Mouse (Mus musculus): Measurements from ENCODE around the gene Man2b1. TPM values are rescaled to one million over a fixed set of nuclear protein-coding genes. Genes with fewer than 3 reads are reported as not detected.

Man2b1 gene
- polyA plus RNA-seq, 1 experiment from 2014 or later = 55.4 TPM

GRCm38 (mm10) chr8:85059879-85060616, 23.0 kb upstream of the Man2b1 start, which contains the start of gene Fbxw9:
Gene Fbxw9, plus strand, starts transcription at chr8:85060055.
- peak within 1 kb of the TSS; percentile 34; the same call in 1 of the 2 replicates for H3K27ac ChIP-seq
- under 1% methylated on average over 53 of the region's 53 CpGs for WGBS

DNA sequence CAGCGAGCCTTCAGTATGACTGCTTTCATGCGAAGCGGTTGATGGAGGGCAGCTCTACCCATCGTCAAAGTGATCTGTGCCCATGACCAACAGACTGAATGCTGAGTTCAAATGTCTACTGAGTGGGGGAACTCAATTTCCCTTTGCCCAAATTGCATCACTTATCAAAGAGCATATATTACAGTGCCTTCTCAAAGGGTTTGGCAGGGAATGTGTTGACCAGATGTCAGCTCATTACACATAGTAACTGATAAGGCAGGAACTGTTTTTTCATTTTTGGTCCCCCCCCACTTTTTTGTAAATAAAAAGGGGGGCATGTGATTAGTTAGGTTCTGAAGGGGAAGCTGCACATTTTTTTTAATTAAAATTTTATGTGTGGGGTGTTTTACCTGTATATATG, 20.5 kb upstream of the Man2b1 start:
- Histone ChIP-seq H3K4me1 (replicated peaks) (0 out of 2 replicates have a peak, but pooled peaks cover 11% of the 10 kb centered on the region), H3K27me3 (replicated peaks) (no peaks in the 10 kb centered on the region), H3K9ac (no peak overlapping the region), H3K4me2 (replicated peaks) (no peak overlapping the region), H3K4me3 (replicated peaks) (no peak overlapping the region), H3K27ac (no peak overlapping the region), H3K9me3 (no peaks in the 10 kb centered on the region), H3K36me3 (no peaks in the 10 kb centered on the region)
- 97% methylated on average over 4 of the region's 4 CpGs for WGBS
- no peak for ATAC-seq

More at GRCm38 (mm10) chr8:85059879-85060616, 23.0 kb upstream of the Man2b1 start, which contains the start of gene Fbxw9:
- peak within 1 kb of the TSS; percentile 83 for H3K4me3 ChIP-seq (replicated peaks)
- no peaks in the 10 kb centered on the region for H3K9me3 ChIP-seq
- peaks cover 13% of the 10 kb centered on the region for H3K36me3 ChIP-seq
- H3K4me2 ChIP-seq (replicated peaks) = peak within 1 kb of the TSS; percentile 94
- H3K27me3 ChIP-seq (replicated peaks) = no peaks in the 10 kb centered on the region
- H3K4me1 ChIP-seq (replicated peaks) = 0 out of 2 replicates have a peak, but pooled peaks cover 11% of the 10 kb centered on the region
- H3K9ac ChIP-seq = peak within 1 kb of the TSS; percentile 67
- ATAC-seq = peak; percentile 95

DNA sequence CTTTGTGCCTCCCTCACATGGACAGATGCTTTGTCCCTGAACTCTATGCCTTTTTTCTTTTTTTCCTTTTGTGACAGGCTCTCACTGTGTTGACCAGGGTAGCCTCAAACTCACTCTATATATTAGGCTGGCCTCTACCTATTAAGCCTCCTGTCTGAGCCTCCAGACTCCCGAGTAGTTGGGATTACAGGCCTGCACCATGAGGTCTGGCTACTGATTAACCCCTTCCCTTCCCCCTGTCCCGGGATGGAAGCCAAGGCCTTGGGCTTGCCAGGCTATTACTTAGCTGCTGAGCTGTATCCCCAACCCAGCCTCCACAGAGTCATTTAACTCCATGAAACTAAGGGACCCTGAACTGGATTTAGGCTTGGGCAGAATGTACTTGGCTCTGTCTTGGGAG, 17.9 kb upstream of the Man2b1 start:
- Histone ChIP-seq H3K36me3 (no peaks in the 10 kb centered on the region), H3K4me1 (replicated peaks) (0 out of 2 replicates have a peak, but pooled peaks cover 11% of the 10 kb centered on the region), H3K4me2 (replicated peaks) (no peak overlapping the region), H3K27ac (no peak overlapping the region), H3K27me3 (replicated peaks) (no peaks in the 10 kb centered on the region), H3K4me3 (replicated peaks) (no peak overlapping the region), H3K9ac (no peak overlapping the region), H3K9me3 (no peaks in the 10 kb centered on the region)
- peak; percentile 48 for ATAC-seq
- WGBS = 18% methylated on average over 2 of the region's 2 CpGs

DNA sequence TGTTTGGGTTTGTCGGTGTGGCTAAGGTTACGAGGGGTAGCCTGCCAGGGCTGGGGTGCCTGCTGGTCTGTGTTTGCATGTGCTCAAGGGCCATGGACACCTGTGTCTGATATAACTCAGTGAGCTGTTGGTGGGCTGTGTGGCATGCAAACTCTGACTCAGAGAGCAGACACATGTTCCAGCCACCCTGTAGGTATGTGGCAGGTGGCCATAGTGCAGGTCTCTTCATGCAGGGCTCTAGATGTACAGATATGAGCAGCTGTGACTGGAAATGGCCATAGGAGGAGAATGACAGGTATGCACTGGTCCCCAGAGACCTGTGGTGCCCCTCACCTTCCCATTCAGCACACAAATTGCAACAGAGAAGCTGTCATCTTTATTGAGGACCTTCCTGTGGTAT, 15.9 kb upstream of the Man2b1 start:
- 95% methylated on average over 2 of the region's 2 CpGs for WGBS
- no peak overlapping the region for H3K27ac ChIP-seq
- no peak for ATAC-seq
- H3K36me3 ChIP-seq = no peaks in the 10 kb centered on the region
- H3K9ac ChIP-seq = no peak overlapping the region
- H3K4me2 ChIP-seq (replicated peaks) = no peak overlapping the region
- peaks cover 4% of the 10 kb centered on the region; the same call in 1 of the 2 replicates for H3K4me1 ChIP-seq (replicated peaks)
- H3K9me3 ChIP-seq = no peaks in the 10 kb centered on the region
- H3K27me3 ChIP-seq (replicated peaks) = no peaks in the 10 kb centered on the region
- H3K4me3 ChIP-seq (replicated peaks) = no peak overlapping the region

GRCm38 (mm10) chr8:85067982-85068381, 15.1 kb upstream of the Man2b1 start, which contains the start of gene Gm5741:
Gene Gm5741, minus strand, starts transcription at chr8:85067982.
- no peak for ATAC-seq

DNA sequence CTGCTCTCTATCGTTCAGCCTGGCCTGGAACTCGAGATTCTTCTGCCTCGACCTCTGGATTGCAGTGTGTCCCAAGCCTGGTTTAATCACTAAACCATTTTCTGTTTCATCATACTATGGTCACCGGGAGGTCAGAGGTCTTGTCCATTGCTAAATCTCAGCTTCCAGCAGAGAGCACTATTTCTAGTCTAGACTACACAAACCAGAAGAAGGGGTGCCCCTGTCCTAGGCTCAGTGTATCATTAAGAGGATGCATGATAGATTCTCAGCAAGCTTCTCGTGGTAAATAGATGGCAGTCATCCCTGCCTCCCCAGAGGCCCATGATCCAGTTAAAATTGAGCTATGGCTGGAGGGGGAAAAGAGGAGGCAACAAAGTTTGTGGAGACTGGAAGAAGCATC, 12.0 kb upstream of the Man2b1 start:
- Histone ChIP-seq H3K4me2 (replicated peaks) (peak overlapping the region; percentile 73), H3K9ac (no peak overlapping the region), H3K4me1 (replicated peaks) (peaks cover 9% of the 10 kb centered on the region; the same call in 1 of the 2 replicates), H3K27ac (peak overlapping the region; percentile 97), H3K4me3 (replicated peaks) (peak overlapping the region; percentile 97), H3K27me3 (replicated peaks) (no peaks in the 10 kb centered on the region), H3K9me3 (no peaks in the 10 kb centered on the region), H3K36me3 (peaks cover 17% of the 10 kb centered on the region)
- ATAC-seq = no peak
- 73% methylated on average over 5 of the region's 5 CpGs for WGBS

More at GRCm38 (mm10) chr8:85067982-85068381, 15.1 kb upstream of the Man2b1 start, which contains the start of gene Gm5741:
- Histone ChIP-seq H3K9ac (no peak within 1 kb of the TSS), H3K27me3 (replicated peaks) (no peaks in the 10 kb centered on the region), H3K36me3 (no peaks in the 10 kb centered on the region), H3K27ac (no peak within 1 kb of the TSS), H3K4me2 (replicated peaks) (no peak within 1 kb of the TSS), H3K4me1 (replicated peaks) (peaks cover 9% of the 10 kb centered on the region; the same call in 1 of the 2 replicates), H3K9me3 (no peaks in the 10 kb centered on the region), H3K4me3 (replicated peaks) (no peak within 1 kb of the TSS)

DNA sequence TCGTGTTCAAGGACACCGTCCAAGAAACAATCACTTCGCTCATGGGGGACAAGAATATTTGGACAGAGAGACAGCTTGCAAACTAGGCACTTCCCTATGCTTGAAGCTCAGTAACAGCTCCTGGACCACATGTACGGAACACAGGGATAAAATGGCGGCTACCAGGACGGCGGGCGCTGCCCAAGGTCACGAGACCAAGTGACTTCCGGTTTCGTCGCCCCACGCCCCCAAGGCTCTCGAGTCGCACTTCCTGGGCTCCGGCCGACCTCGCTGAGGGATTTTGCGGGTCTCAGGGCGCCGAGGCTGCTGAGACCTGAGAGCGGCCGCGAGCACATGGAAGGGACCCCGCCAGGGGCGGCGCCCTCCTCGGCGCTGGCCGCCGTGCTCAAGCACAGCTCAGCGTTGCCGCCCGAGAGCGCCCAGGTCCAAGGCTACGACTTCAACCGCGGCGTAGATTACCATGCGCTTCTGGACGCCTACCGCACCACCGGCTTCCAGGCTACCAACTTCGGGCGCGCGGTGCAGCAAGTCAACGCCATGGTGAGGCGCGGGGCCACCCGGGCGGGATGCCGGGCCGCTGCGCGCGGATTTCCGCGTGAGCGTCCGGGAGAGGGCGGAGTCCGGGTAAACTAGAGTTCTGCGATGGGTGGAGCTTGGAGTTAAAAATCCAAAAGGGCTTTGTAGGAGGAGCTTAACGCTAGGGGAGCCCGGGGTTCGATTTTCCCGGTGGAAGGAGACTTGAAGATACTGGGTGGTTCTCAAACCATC, 11.4 kb upstream of the Man2b1 start, which contains the start of gene Dhps:
TSS of gene Dhps (plus strand) at position 244 of the 768 bp plus-strand sequence.
- Histone ChIP-seq H3K9me3 (no peaks in the 10 kb centered on the region), H3K4me1 (replicated peaks) (peaks cover 9% of the 10 kb centered on the region; the same call in 1 of the 2 replicates), H3K4me2 (replicated peaks) (peak within 1 kb of the TSS; percentile 73), H3K36me3 (peaks cover 17% of the 10 kb centered on the region), H3K27me3 (replicated peaks) (no peaks in the 10 kb centered on the region), H3K9ac (peak within 1 kb of the TSS; percentile 90), H3K27ac (peak within 1 kb of the TSS; percentile 97), H3K4me3 (replicated peaks) (peak within 1 kb of the TSS; percentile 97)
- peak; percentile 93 for ATAC-seq
- under 1% methylated on average over 68 of the region's 68 CpGs for WGBS

DNA sequence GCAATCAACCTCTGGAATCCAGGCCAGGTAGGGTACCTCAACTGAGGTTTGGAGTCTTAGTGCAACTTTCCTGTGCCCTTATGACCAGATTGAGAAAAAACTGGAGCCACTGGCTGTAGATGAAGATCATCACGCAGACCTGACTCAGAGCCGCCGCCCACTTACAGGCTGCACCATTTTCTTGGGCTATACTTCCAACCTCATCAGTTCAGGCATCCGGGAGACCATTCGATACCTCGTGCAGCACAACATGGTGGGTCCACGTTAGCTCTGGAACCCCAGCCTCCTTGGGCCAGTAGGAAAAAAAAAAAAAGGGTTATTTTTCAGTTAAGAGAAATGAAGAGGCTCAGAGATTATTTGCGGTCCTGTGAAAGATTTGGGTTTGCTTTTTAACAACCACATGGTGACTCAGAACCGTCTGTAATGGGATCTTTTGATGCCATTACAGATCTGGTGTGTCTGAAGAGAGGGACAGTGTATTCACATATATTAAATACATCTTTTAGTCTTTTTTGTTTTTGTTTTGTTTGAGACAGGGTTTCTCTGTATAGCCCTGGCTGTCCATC, 10.6 kb upstream of the Man2b1 start:
- Histone ChIP-seq H3K27me3 (replicated peaks) (no peaks in the 10 kb centered on the region), H3K27ac (peak overlapping the region; percentile 97; the same call in 1 of the 2 replicates), H3K9ac (peak overlapping the region; percentile 90), H3K9me3 (no peaks in the 10 kb centered on the region), H3K4me2 (replicated peaks) (peak overlapping the region; percentile 73), H3K4me3 (replicated peaks) (peak overlapping the region; percentile 97), H3K36me3 (peaks cover 17% of the 10 kb centered on the region), H3K4me1 (replicated peaks) (peaks cover 9% of the 10 kb centered on the region; the same call in 1 of the 2 replicates)
- ATAC-seq = 0 out of 2 replicates have a peak, but pooled peaks have one; percentile 17
- 37% methylated on average over 9 of the region's 9 CpGs for WGBS

DNA sequence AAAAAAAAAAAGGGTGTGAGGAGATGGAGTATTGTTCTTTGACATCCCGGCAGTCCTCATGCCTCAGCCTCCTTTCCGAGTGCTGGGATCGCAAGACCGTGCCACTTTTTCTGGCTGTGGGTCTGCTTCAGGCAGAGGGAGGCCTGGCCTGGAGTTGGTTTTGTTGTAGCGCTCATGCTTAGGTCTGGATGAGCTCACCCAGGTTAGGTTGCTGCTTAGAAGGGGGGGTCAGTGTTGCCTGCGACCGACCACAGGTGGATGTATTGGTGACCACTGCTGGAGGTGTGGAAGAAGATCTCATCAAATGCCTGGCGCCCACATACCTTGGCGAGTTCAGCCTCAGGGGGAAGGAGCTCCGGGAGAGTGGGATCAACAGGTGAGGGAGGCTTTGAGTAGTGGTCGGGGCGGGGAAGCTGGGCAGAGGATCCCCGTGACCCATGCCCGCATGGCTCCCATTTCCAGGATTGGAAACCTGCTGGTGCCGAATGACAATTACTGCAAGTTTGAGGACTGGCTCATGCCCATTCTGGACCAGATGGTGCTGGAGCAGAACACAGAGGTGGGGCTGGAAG, 9.9 kb upstream of the Man2b1 start:
- Histone ChIP-seq H3K4me2 (replicated peaks) (no peak overlapping the region), H3K36me3 (peaks cover 17% of the 10 kb centered on the region), H3K27ac (no peak overlapping the region), H3K4me3 (replicated peaks) (no peak overlapping the region), H3K27me3 (replicated peaks) (no peaks in the 10 kb centered on the region), H3K4me1 (replicated peaks) (peaks cover 9% of the 10 kb centered on the region; the same call in 1 of the 2 replicates), H3K9me3 (no peaks in the 10 kb centered on the region), H3K9ac (no peak overlapping the region)
- 90% methylated on average over 15 of the region's 15 CpGs for WGBS
- no peak for ATAC-seq

DNA sequence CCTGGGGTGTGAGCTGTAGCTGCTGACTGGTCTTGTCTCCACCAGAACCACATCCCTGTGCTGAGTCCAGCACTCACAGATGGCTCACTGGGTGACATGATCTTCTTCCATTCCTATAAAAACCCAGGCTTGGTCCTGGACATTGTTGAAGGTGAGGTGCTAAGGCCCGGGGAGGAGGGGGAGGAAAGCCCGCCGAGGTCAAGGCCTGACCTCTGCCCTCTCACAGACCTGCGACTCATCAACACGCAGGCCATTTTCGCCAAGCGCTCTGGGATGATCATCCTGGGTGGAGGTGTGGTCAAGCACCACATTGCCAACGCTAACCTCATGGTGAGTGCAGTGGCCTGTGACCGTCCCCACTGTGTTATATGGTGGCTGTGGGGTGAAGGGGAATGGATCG, 8.9 kb upstream of the Man2b1 start:
- ATAC-seq = no peak
- H3K9ac ChIP-seq = no peak overlapping the region
- H3K4me3 ChIP-seq (replicated peaks) = no peak overlapping the region
- H3K27me3 ChIP-seq (replicated peaks) = no peaks in the 10 kb centered on the region
- H3K36me3 ChIP-seq = peaks cover 21% of the 10 kb centered on the region
- H3K4me2 ChIP-seq (replicated peaks) = no peak overlapping the region
- 71% methylated on average over 10 of the region's 10 CpGs for WGBS
- H3K9me3 ChIP-seq = no peaks in the 10 kb centered on the region
- no peak overlapping the region for H3K27ac ChIP-seq
- peaks cover 9% of the 10 kb centered on the region; the same call in 1 of the 2 replicates for H3K4me1 ChIP-seq (replicated peaks)

DNA sequence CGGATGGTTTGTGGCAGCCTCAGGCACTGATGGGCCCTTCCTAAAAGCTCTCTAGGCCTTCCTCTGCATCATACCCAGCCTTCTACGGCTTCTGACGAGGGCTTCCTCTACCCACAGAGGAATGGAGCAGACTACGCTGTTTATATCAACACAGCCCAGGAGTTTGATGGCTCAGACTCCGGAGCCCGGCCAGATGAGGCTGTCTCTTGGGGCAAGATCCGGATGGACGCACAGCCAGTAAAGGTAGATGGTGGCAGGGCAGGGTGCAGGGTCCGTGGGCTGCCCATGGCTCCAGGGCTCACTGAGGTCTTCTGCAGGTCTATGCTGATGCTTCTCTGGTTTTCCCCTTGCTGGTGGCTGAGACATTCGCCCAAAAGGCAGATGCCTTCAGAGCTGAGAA, 8.5 kb upstream of the Man2b1 start:
- peaks cover 9% of the 10 kb centered on the region; the same call in 1 of the 2 replicates for H3K4me1 ChIP-seq (replicated peaks)
- no peaks in the 10 kb centered on the region for H3K27me3 ChIP-seq (replicated peaks)
- no peak overlapping the region for H3K4me2 ChIP-seq (replicated peaks)
- no peak overlapping the region for H3K9ac ChIP-seq
- H3K4me3 ChIP-seq (replicated peaks) = no peak overlapping the region
- H3K9me3 ChIP-seq = no peaks in the 10 kb centered on the region
- 88% methylated on average over 10 of the region's 10 CpGs for WGBS
- H3K36me3 ChIP-seq = peaks cover 21% of the 10 kb centered on the region
- no peak overlapping the region for H3K27ac ChIP-seq
- ATAC-seq = no peak
